Mouse (Mus musculus): Measurements from ENCODE around the gene Cryab. TPM values are rescaled to one million over a fixed set of nuclear protein-coding genes. Genes with fewer than 3 reads are reported as not detected.

Gene Cryab
- 15.7 and 20.6 TPM in 2 replicates for polyA plus RNA-seq (2014; fragmentation: Nextera tagmentation; extraction: Ambion mirVana)

DNA sequence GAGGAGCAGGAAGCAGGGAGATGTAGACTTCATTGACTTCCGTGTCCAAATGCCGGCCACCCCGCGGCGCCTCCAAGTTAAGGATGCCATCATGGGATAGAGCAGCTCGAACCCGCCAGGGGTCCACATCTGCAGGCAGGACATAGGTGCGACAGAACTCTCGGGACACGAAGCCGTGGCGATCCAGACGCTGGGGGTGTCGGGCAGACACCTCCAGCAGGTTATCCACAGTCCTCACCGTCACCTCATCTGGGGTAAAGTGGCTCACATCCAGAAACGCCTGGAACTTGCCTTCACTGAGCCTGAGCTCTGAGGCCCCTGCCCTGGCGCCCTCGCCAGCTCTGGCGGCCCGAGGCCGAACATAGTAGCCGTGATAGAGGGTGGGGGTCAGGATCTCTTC, at the start of gene Cryab:
Cryab (plus strand) TSS at position 3 of the 400 bp plus-strand sequence.
- no peaks in the 10 kb centered on the region for H3K4me1 ChIP-seq (ENCODE audit: control insufficient read depth, insufficient read depth, low read length)
- H3K9me3 ChIP-seq (ENCODE audit: control insufficient read depth, low read length): no peaks in the 10 kb centered on the region
- H3K36me3 ChIP-seq (ENCODE audit: control insufficient read depth, insufficient read depth, low read length): no peaks in the 10 kb centered on the region
- H3K27me3 ChIP-seq (ENCODE audit: control insufficient read depth, insufficient read depth, low read length): 0 out of 2 replicates have a peak, but pooled peaks cover 5% of the 10 kb centered on the region
- no peak within 1 kb of the TSS for H3K4me3 ChIP-seq (ENCODE audit: low read length)
- H3K4me2 ChIP-seq (replicated peaks; ENCODE audit: low read depth, low read length): no peak within 1 kb of the TSS
- H3K27ac ChIP-seq (ENCODE audit: low read depth, low read length): no peak within 1 kb of the TSS
- no peak within 1 kb of the TSS for H3K9ac ChIP-seq (ENCODE audit: low read depth, low read length)
- WGBS: 77% methylated on average over 22 of the region's 22 CpGs
- no peak for ATAC-seq (ENCODE audit: low FRiP score, low TSS enrichment)

- no peaks in the 10 kb centered on the region for H3K4me1 ChIP-seq (ENCODE audit: control insufficient read depth, insufficient read depth, low read length)
- H3K4me2 ChIP-seq (replicated peaks; ENCODE audit: low read depth, low read length): no peak overlapping the region
- ATAC-seq (ENCODE audit: low FRiP score, low TSS enrichment): no peak
- H3K36me3 ChIP-seq (ENCODE audit: control insufficient read depth, insufficient read depth, low read length): no peaks in the 10 kb centered on the region
- WGBS: 65% methylated on average over 6 of the region's 6 CpGs
- H3K27me3 ChIP-seq (ENCODE audit: control insufficient read depth, insufficient read depth, low read length): no peaks in the 10 kb centered on the region
- H3K4me3 ChIP-seq (ENCODE audit: low read length): no peak overlapping the region
- H3K9me3 ChIP-seq (ENCODE audit: control insufficient read depth, low read length): no peaks in the 10 kb centered on the region
- no peak overlapping the region for H3K27ac ChIP-seq (ENCODE audit: low read depth, low read length)
- no peak overlapping the region for H3K9ac ChIP-seq (ENCODE audit: low read depth, low read length)
These were observed 46.2 kb upstream of the Cryab start for GRCm38 (mm10) chr9:50704907-50705306.

GRCm38 (mm10) chr9:50709108-50709507, 42.0 kb upstream of the Cryab start:
- Histone ChIP-seq H3K36me3 (ENCODE audit: control insufficient read depth, insufficient read depth, low read length) (no peaks in the 10 kb centered on the region), H3K9me3 (ENCODE audit: control insufficient read depth, low read length) (no peaks in the 10 kb centered on the region)
- WGBS: 43% methylated on average over 2 of the region's 2 CpGs

DNA sequence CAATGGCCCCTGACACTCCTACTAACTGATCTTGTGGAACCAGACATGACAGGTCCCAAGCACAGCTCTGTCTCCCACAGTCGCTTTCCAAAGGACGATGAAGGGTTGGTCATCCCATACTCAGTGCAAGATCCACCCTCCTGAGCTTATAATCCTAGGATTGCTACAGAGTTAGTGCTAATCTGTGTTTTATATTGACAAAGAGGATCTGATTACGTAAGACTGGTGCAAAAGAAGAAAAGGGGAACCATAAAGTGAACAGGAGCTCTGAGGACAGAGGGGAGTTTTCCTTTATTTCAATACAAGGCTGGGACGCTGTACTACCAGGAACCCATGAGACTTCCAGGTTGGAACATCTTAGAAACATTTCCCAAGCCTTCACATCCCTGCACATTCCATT, 39.8 kb upstream of the Cryab start:
- Histone ChIP-seq H3K27ac (ENCODE audit: low read depth, low read length) (no peak overlapping the region), H3K4me1 (ENCODE audit: control insufficient read depth, insufficient read depth, low read length) (no peaks in the 10 kb centered on the region), H3K9me3 (ENCODE audit: control insufficient read depth, low read length) (no peaks in the 10 kb centered on the region), H3K9ac (ENCODE audit: low read depth, low read length) (no peak overlapping the region), H3K36me3 (ENCODE audit: control insufficient read depth, insufficient read depth, low read length) (no peaks in the 10 kb centered on the region), H3K4me3 (ENCODE audit: low read length) (no peak overlapping the region), H3K4me2 (replicated peaks; ENCODE audit: low read depth, low read length) (no peak overlapping the region), H3K27me3 (ENCODE audit: control insufficient read depth, insufficient read depth, low read length) (no peaks in the 10 kb centered on the region)
- WGBS: 86% methylated on average over 4 of the region's 4 CpGs
- no peak for ATAC-seq (ENCODE audit: low FRiP score, low TSS enrichment)

More at GRCm38 (mm10) chr9:50709108-50709507, 42.0 kb upstream of the Cryab start:
- no peak overlapping the region for H3K4me3 ChIP-seq (ENCODE audit: low read length)
- H3K9ac ChIP-seq (ENCODE audit: low read depth, low read length): no peak overlapping the region
- H3K27me3 ChIP-seq (ENCODE audit: control insufficient read depth, insufficient read depth, low read length): no peaks in the 10 kb centered on the region
- H3K4me1 ChIP-seq (ENCODE audit: control insufficient read depth, insufficient read depth, low read length): no peaks in the 10 kb centered on the region
- no peak overlapping the region for H3K4me2 ChIP-seq (replicated peaks; ENCODE audit: low read depth, low read length)
- H3K27ac ChIP-seq (ENCODE audit: low read depth, low read length): no peak overlapping the region
- ATAC-seq (ENCODE audit: low FRiP score, low TSS enrichment): no peak

- no peaks in the 10 kb centered on the region for H3K27me3 ChIP-seq (ENCODE audit: control insufficient read depth, insufficient read depth, low read length)
- no peak overlapping the region for H3K4me2 ChIP-seq (replicated peaks; ENCODE audit: low read depth, low read length)
- no peaks in the 10 kb centered on the region for H3K4me1 ChIP-seq (ENCODE audit: control insufficient read depth, insufficient read depth, low read length)
- WGBS: 21% methylated on average over 4 of the region's 4 CpGs
- H3K9ac ChIP-seq (ENCODE audit: low read depth, low read length): no peak overlapping the region
- no peaks in the 10 kb centered on the region for H3K9me3 ChIP-seq (ENCODE audit: control insufficient read depth, low read length)
- no peak overlapping the region for H3K4me3 ChIP-seq (ENCODE audit: low read length)
- H3K36me3 ChIP-seq (ENCODE audit: control insufficient read depth, insufficient read depth, low read length): no peaks in the 10 kb centered on the region
- no peak overlapping the region for H3K27ac ChIP-seq (ENCODE audit: low read depth, low read length)
- ATAC-seq (ENCODE audit: low FRiP score, low TSS enrichment): no peak
These were observed 36.9 kb upstream of the Cryab start for GRCm38 (mm10) chr9:50714188-50714587.

DNA sequence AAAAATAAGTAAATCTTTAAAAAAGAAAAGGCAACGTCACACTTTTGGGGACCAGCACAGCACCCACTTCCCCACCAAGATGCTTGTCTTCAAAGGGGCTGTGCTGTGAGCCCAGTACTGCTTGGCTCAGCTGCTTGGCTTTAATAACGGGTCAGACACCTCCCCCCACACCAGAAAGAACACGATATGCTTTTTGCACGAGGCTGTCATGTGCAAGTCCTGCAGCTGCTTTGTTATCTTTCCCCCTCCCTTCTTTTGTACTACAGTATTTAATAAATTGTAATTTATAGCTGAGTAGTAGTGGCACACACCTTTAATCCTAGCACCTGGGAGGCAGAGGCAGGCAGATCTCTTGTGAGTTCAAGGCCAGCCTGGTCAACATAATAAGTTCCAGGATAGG, 32.2 kb upstream of the Cryab start:
- Histone ChIP-seq H3K4me1 (ENCODE audit: control insufficient read depth, insufficient read depth, low read length) (no peaks in the 10 kb centered on the region), H3K9ac (ENCODE audit: low read depth, low read length) (no peak overlapping the region), H3K27ac (ENCODE audit: low read depth, low read length) (no peak overlapping the region), H3K4me3 (ENCODE audit: low read length) (no peak overlapping the region), H3K4me2 (replicated peaks; ENCODE audit: low read depth, low read length) (no peak overlapping the region), H3K36me3 (ENCODE audit: control insufficient read depth, insufficient read depth, low read length) (no peaks in the 10 kb centered on the region), H3K9me3 (ENCODE audit: control insufficient read depth, low read length) (no peaks in the 10 kb centered on the region), H3K27me3 (ENCODE audit: control insufficient read depth, insufficient read depth, low read length) (no peaks in the 10 kb centered on the region)
- 65% methylated on average over 4 of the region's 4 CpGs for WGBS
- no peak for ATAC-seq (ENCODE audit: low FRiP score, low TSS enrichment)

DNA sequence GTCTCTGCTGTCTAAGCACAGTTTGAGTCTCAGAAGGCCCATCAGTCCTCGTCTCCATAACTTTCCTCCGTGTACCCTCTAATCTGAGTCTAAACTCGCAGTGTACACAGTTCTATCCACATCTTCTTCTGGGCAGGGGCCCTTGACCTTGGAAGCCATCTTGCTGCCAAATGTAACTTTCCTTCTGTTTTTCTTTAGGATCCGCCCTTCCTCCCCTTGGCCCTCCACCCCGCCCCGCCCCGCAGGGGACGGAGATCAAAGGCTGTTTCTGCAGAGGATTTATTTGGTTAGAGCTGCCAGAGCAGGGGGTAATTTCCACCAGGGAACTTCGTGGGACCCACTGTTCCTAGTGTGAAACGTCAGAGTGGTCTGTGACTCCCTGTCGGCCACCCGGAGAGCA, 30.1 kb upstream of the Cryab start:
- no peak overlapping the region for H3K27ac ChIP-seq (ENCODE audit: low read depth, low read length)
- H3K9ac ChIP-seq (ENCODE audit: low read depth, low read length): no peak overlapping the region
- no peaks in the 10 kb centered on the region for H3K36me3 ChIP-seq (ENCODE audit: control insufficient read depth, insufficient read depth, low read length)
- no peaks in the 10 kb centered on the region for H3K9me3 ChIP-seq (ENCODE audit: control insufficient read depth, low read length)
- WGBS: 9% methylated on average over 12 of the region's 12 CpGs
- H3K27me3 ChIP-seq (ENCODE audit: control insufficient read depth, insufficient read depth, low read length): no peaks in the 10 kb centered on the region
- peak; percentile 46; the same call in 1 of the 2 replicates for ATAC-seq (ENCODE audit: low FRiP score, low TSS enrichment)
- no peak overlapping the region for H3K4me2 ChIP-seq (replicated peaks; ENCODE audit: low read depth, low read length)
- H3K4me3 ChIP-seq (ENCODE audit: low read length): no peak overlapping the region
- no peaks in the 10 kb centered on the region for H3K4me1 ChIP-seq (ENCODE audit: control insufficient read depth, insufficient read depth, low read length)

- H3K27ac ChIP-seq (ENCODE audit: low read depth, low read length): no peak overlapping the region
- no peak overlapping the region for H3K4me3 ChIP-seq (ENCODE audit: low read length)
- no peak overlapping the region for H3K9ac ChIP-seq (ENCODE audit: low read depth, low read length)
- no peak for ATAC-seq (ENCODE audit: low FRiP score, low TSS enrichment)
- H3K4me2 ChIP-seq (replicated peaks; ENCODE audit: low read depth, low read length): no peak overlapping the region
- no peaks in the 10 kb centered on the region for H3K27me3 ChIP-seq (ENCODE audit: control insufficient read depth, insufficient read depth, low read length)
- H3K36me3 ChIP-seq (ENCODE audit: control insufficient read depth, insufficient read depth, low read length): no peaks in the 10 kb centered on the region
- no peaks in the 10 kb centered on the region for H3K9me3 ChIP-seq (ENCODE audit: control insufficient read depth, low read length)
- peaks cover 4% of the 10 kb centered on the region; the same call in 1 of the 2 replicates for H3K4me1 ChIP-seq (ENCODE audit: control insufficient read depth, insufficient read depth, low read length)
- WGBS: 52% methylated on average over 8 of the region's 8 CpGs
These were observed 28.6 kb upstream of the Cryab start for GRCm38 (mm10) chr9:50722451-50722911.

DNA sequence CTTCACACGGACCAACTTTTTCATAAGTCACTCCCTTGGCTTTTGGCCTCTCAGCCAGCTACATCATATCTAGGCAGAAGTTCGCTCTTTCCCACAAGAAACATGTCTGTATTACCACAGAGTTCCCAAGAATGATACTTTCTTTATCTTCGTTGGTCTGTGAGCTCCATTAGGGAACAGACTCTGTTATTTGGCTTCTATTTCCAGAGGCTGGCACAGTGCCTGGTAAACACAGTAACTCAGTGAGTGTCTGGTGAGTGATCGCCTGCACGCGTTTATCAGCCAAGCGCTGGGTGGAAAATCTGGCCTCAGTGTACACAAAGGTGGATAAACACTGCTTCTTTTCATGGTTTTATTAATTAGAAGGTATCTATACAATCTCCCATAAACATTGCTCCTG, 27.7 kb upstream of the Cryab start:
- H3K27ac ChIP-seq (ENCODE audit: low read depth, low read length): no peak overlapping the region
- 74% methylated on average over 7 of the region's 7 CpGs for WGBS

More for the DNA sequence above, 27.7 kb upstream of the Cryab start:
- Histone ChIP-seq H3K27me3 (ENCODE audit: control insufficient read depth, insufficient read depth, low read length) (no peaks in the 10 kb centered on the region), H3K4me1 (ENCODE audit: control insufficient read depth, insufficient read depth, low read length) (peaks cover 4% of the 10 kb centered on the region; the same call in 1 of the 2 replicates), H3K4me3 (ENCODE audit: low read length) (no peak overlapping the region), H3K4me2 (replicated peaks; ENCODE audit: low read depth, low read length) (no peak overlapping the region), H3K9me3 (ENCODE audit: control insufficient read depth, low read length) (no peaks in the 10 kb centered on the region), H3K9ac (ENCODE audit: low read depth, low read length) (no peak overlapping the region), H3K36me3 (ENCODE audit: control insufficient read depth, insufficient read depth, low read length) (no peaks in the 10 kb centered on the region)
- ATAC-seq (ENCODE audit: low FRiP score, low TSS enrichment): no peak

Data from kidney, embryonic 14.5 days (tissue).